Mouse (Mus musculus): ENCODE measurements around the gene 1700008O03Rik. TPM values are rescaled to one million over a fixed set of nuclear protein-coding genes. Genes with fewer than 3 reads are reported as not detected.

The 1700008O03Rik gene
- polyA plus RNA-seq, 1 experiment from 2014 or later: 1.2 TPM

GRCm38 (mm10) chr7:44413307-44413706 is 27.7 kb upstream of the 1700008O03Rik start:
- no peak overlapping the region for H3K27ac ChIP-seq (ENCODE audit: low read length)
- H3K4me3 ChIP-seq (ENCODE audit: low read length): no peak overlapping the region
- peak; percentile 86 for ATAC-seq (ENCODE audit: low read depth)
- no peaks in the 10 kb centered on the region for H3K27me3 ChIP-seq (ENCODE audit: control insufficient read depth, insufficient read depth, low read depth, low read length)
- no peaks in the 10 kb centered on the region for H3K9me3 ChIP-seq (ENCODE audit: control insufficient read depth, low read length)
- no peak overlapping the region for H3K4me2 ChIP-seq (ENCODE audit: low read depth, low read length)
- H3K4me1 ChIP-seq (replicated peaks; ENCODE audit: control insufficient read depth, insufficient read depth, low read length): peaks cover 3% of the 10 kb centered on the region; the same call in 1 of the 2 replicates
- no peak overlapping the region for H3K9ac ChIP-seq (ENCODE audit: low read length)
- H3K36me3 ChIP-seq (ENCODE audit: control insufficient read depth, insufficient read depth, low read length): no peaks in the 10 kb centered on the region
- WGBS: 58% methylated on average over 6 of the region's 6 CpGs

- Histone ChIP-seq H3K4me2 (ENCODE audit: low read depth, low read length) (no peak overlapping the region), H3K27ac (ENCODE audit: low read length) (no peak overlapping the region), H3K36me3 (ENCODE audit: control insufficient read depth, insufficient read depth, low read length) (no peaks in the 10 kb centered on the region), H3K9ac (ENCODE audit: low read length) (no peak overlapping the region), H3K9me3 (ENCODE audit: control insufficient read depth, low read length) (no peaks in the 10 kb centered on the region), H3K4me1 (replicated peaks; ENCODE audit: control insufficient read depth, insufficient read depth, low read length) (peaks cover 3% of the 10 kb centered on the region; the same call in 1 of the 2 replicates), H3K27me3 (ENCODE audit: control insufficient read depth, insufficient read depth, low read depth, low read length) (no peaks in the 10 kb centered on the region), H3K4me3 (ENCODE audit: low read length) (no peak overlapping the region)
- WGBS: 76% methylated on average over 4 of the region's 4 CpGs
- no peak for ATAC-seq (ENCODE audit: low read depth)
Observed at GRCm38 (mm10) chr7:44411144-44411543, 25.5 kb upstream of the 1700008O03Rik start.

- Histone ChIP-seq H3K27me3 (ENCODE audit: control insufficient read depth, insufficient read depth, low read depth, low read length) (no peaks in the 10 kb centered on the region), H3K4me2 (ENCODE audit: low read depth, low read length) (no peak overlapping the region; the same call in 1 of the 2 replicates), H3K27ac (ENCODE audit: low read length) (no peak overlapping the region), H3K36me3 (ENCODE audit: control insufficient read depth, insufficient read depth, low read length) (no peaks in the 10 kb centered on the region), H3K9me3 (ENCODE audit: control insufficient read depth, low read length) (no peaks in the 10 kb centered on the region), H3K4me3 (ENCODE audit: low read length) (no peak overlapping the region; the same call in 1 of the 2 replicates), H3K9ac (ENCODE audit: low read length) (no peak overlapping the region), H3K4me1 (replicated peaks; ENCODE audit: control insufficient read depth, insufficient read depth, low read length) (no peaks in the 10 kb centered on the region)
- ATAC-seq (ENCODE audit: low read depth): no peak
- under 1% methylated on average over 5 of the region's 5 CpGs for WGBS
Observed at GRCm38 (mm10) chr7:44406015-44406355, 20.4 kb upstream of the 1700008O03Rik start.

GRCm38 (mm10) chr7:44405346-44406014 is 19.9 kb upstream of the 1700008O03Rik start:
- Histone ChIP-seq H3K36me3 (ENCODE audit: control insufficient read depth, insufficient read depth, low read length) (no peaks in the 10 kb centered on the region), H3K27me3 (ENCODE audit: control insufficient read depth, insufficient read depth, low read depth, low read length) (no peaks in the 10 kb centered on the region), H3K27ac (ENCODE audit: low read length) (no peak overlapping the region), H3K4me2 (ENCODE audit: low read depth, low read length) (peak overlapping the region; percentile 65), H3K9ac (ENCODE audit: low read length) (peak overlapping the region; percentile 51; the same call in 1 of the 2 replicates), H3K4me3 (ENCODE audit: low read length) (peak overlapping the region; percentile 40), H3K9me3 (ENCODE audit: control insufficient read depth, low read length) (no peaks in the 10 kb centered on the region), H3K4me1 (replicated peaks; ENCODE audit: control insufficient read depth, insufficient read depth, low read length) (no peaks in the 10 kb centered on the region)
- 2% methylated on average over 27 of the region's 27 CpGs for WGBS
- ATAC-seq (ENCODE audit: low read depth): peak; percentile 96

GRCm38 (mm10) chr7:44401673-44402072 is 16.1 kb upstream of the 1700008O03Rik start:
- H3K27me3 ChIP-seq (ENCODE audit: control insufficient read depth, insufficient read depth, low read depth, low read length): no peaks in the 10 kb centered on the region
- H3K36me3 ChIP-seq (ENCODE audit: control insufficient read depth, insufficient read depth, low read length): no peaks in the 10 kb centered on the region
- H3K9me3 ChIP-seq (ENCODE audit: control insufficient read depth, low read length): no peaks in the 10 kb centered on the region
- 59% methylated on average over 6 of the region's 6 CpGs for WGBS
- ATAC-seq (ENCODE audit: low read depth): no peak
- H3K4me3 ChIP-seq (ENCODE audit: low read length): no peak overlapping the region
- no peak overlapping the region for H3K4me2 ChIP-seq (ENCODE audit: low read depth, low read length)
- no peak overlapping the region for H3K9ac ChIP-seq (ENCODE audit: low read length)
- H3K27ac ChIP-seq (ENCODE audit: low read length): no peak overlapping the region
- no peaks in the 10 kb centered on the region for H3K4me1 ChIP-seq (replicated peaks; ENCODE audit: control insufficient read depth, insufficient read depth, low read length)

- H3K9ac ChIP-seq (ENCODE audit: low read length): no peak overlapping the region
- H3K27ac ChIP-seq (ENCODE audit: low read length): no peak overlapping the region
- H3K9me3 ChIP-seq (ENCODE audit: control insufficient read depth, low read length): no peaks in the 10 kb centered on the region
- 12% methylated on average over 3 of the region's 3 CpGs for WGBS
- ATAC-seq (ENCODE audit: low read depth): peak; percentile 51
- H3K4me2 ChIP-seq (ENCODE audit: low read depth, low read length): no peak overlapping the region
- H3K36me3 ChIP-seq (ENCODE audit: control insufficient read depth, insufficient read depth, low read length): no peaks in the 10 kb centered on the region
- H3K27me3 ChIP-seq (ENCODE audit: control insufficient read depth, insufficient read depth, low read depth, low read length): no peaks in the 10 kb centered on the region
- no peak overlapping the region for H3K4me3 ChIP-seq (ENCODE audit: low read length)
- H3K4me1 ChIP-seq (replicated peaks; ENCODE audit: control insufficient read depth, insufficient read depth, low read length): no peaks in the 10 kb centered on the region
Observed at GRCm38 (mm10) chr7:44398570-44398969, 12.9 kb upstream of the 1700008O03Rik start.

GRCm38 (mm10) chr7:44393284-44393683 is 7.7 kb upstream of the 1700008O03Rik start:
- Histone ChIP-seq H3K4me1 (replicated peaks; ENCODE audit: control insufficient read depth, insufficient read depth, low read length) (no peaks in the 10 kb centered on the region), H3K4me2 (ENCODE audit: low read depth, low read length) (no peak overlapping the region), H3K9ac (ENCODE audit: low read length) (no peak overlapping the region), H3K36me3 (ENCODE audit: control insufficient read depth, insufficient read depth, low read length) (no peaks in the 10 kb centered on the region), H3K4me3 (ENCODE audit: low read length) (no peak overlapping the region), H3K27ac (ENCODE audit: low read length) (no peak overlapping the region), H3K9me3 (ENCODE audit: control insufficient read depth, low read length) (no peaks in the 10 kb centered on the region), H3K27me3 (ENCODE audit: control insufficient read depth, insufficient read depth, low read depth, low read length) (peaks cover 2% of the 10 kb centered on the region; the same call in 1 of the 2 replicates)
- ATAC-seq (ENCODE audit: low read depth): no peak
- WGBS: 88% methylated on average over 17 of the region's 17 CpGs

- Histone ChIP-seq H3K27me3 (ENCODE audit: control insufficient read depth, insufficient read depth, low read depth, low read length) (peaks cover 2% of the 10 kb centered on the region; the same call in 1 of the 2 replicates), H3K9me3 (ENCODE audit: control insufficient read depth, low read length) (no peaks in the 10 kb centered on the region), H3K27ac (ENCODE audit: low read length) (no peak overlapping the region), H3K4me2 (ENCODE audit: low read depth, low read length) (no peak overlapping the region), H3K4me3 (ENCODE audit: low read length) (no peak overlapping the region), H3K36me3 (ENCODE audit: control insufficient read depth, insufficient read depth, low read length) (no peaks in the 10 kb centered on the region), H3K9ac (ENCODE audit: low read length) (no peak overlapping the region), H3K4me1 (replicated peaks; ENCODE audit: control insufficient read depth, insufficient read depth, low read length) (no peaks in the 10 kb centered on the region)
- WGBS: 84% methylated on average over 14 of the region's 14 CpGs
- no peak for ATAC-seq (ENCODE audit: low read depth)
Observed at GRCm38 (mm10) chr7:44392341-44392740, 6.7 kb upstream of the 1700008O03Rik start.

GRCm38 (mm10) chr7:44391831-44392230 is 6.2 kb upstream of the 1700008O03Rik start:
- WGBS: 74% methylated on average over 4 of the region's 4 CpGs
- no peak for ATAC-seq (ENCODE audit: low read depth)
- no peak overlapping the region for H3K4me3 ChIP-seq (ENCODE audit: low read length)
- H3K9me3 ChIP-seq (ENCODE audit: control insufficient read depth, low read length): no peaks in the 10 kb centered on the region
- no peaks in the 10 kb centered on the region for H3K36me3 ChIP-seq (ENCODE audit: control insufficient read depth, insufficient read depth, low read length)
- peaks cover 2% of the 10 kb centered on the region; the same call in 1 of the 2 replicates for H3K27me3 ChIP-seq (ENCODE audit: control insufficient read depth, insufficient read depth, low read depth, low read length)
- no peak overlapping the region for H3K27ac ChIP-seq (ENCODE audit: low read length)
- no peak overlapping the region for H3K9ac ChIP-seq (ENCODE audit: low read length)
- H3K4me1 ChIP-seq (replicated peaks; ENCODE audit: control insufficient read depth, insufficient read depth, low read length): no peaks in the 10 kb centered on the region
- no peak overlapping the region for H3K4me2 ChIP-seq (ENCODE audit: low read depth, low read length)
